Mouse (Mus musculus): ENCODE results near the gene Gm10300. TPM values are rescaled to one million over a fixed set of nuclear protein-coding genes. Genes with fewer than 3 reads are reported as not detected.

The Gm10300 gene
- total and polyA plus RNA-seq, 3 experiments: 0.08 TPM; not detected in 2

GRCm38 (mm10) chr4:132101152-132101551, 26.7 kb downstream of the Gm10300 start:
- in situ Hi-C loops (cut with MboI; ENCODE audit: low pct_ligation_motif_present, low pct_unique_long_range_greater_than_20kb, low sequenced_read_pairs) (no loop called here), dilution Hi-C loops (cut with MboI; ENCODE audit: extremely low pct_ligation_motif_present, extremely low pct_unique_long_range_greater_than_20kb, low sequenced_read_pairs) (no loop called here)

GRCm38 (mm10) chr4:132108221-132108620, 33.7 kb downstream of the Gm10300 start:
- dilution Hi-C loops (cut with MboI; ENCODE audit: extremely low pct_ligation_motif_present, extremely low pct_unique_long_range_greater_than_20kb, low sequenced_read_pairs) (no loop called here), in situ Hi-C loops (cut with MboI; ENCODE audit: low pct_ligation_motif_present, low pct_unique_long_range_greater_than_20kb, low sequenced_read_pairs) (no loop called here)
- Histone ChIP-seq H3K36me3 (replicated peaks in 1 of 2; ENCODE audit: control insufficient read depth in 1 of 2, insufficient read depth in 1 of 2, low read length in 1 of 2) (no peaks in the 10 kb centered on the region), H3K27ac (ENCODE audit: insufficient read depth, low read depth) (no peak overlapping the region), H3K79me2 (replicated peaks; ENCODE audit: control insufficient read depth, extremely low read depth, insufficient read depth, poor library complexity, severe bottlenecking) (no peaks in the 10 kb centered on the region), H3K4me2 (ENCODE audit: insufficient read depth, low read depth, poor library complexity, severe bottlenecking) (no peak overlapping the region), H3K9me3 (replicated peaks; ENCODE audit: low read length) (no peaks in the 10 kb centered on the region), H3K9ac (ENCODE audit: insufficient read depth, low read depth) (no peak overlapping the region), H3K4me3 (replicated peaks in 1 of 3; ENCODE audit: low read depth in 2 of 3, low read length in 2 of 3, poor library complexity in 1 of 3) (no peak overlapping the region), H3K4me1 (ENCODE audit: control insufficient read depth in 1 of 2, insufficient read depth in 2 of 2) (no peaks in the 10 kb centered on the region), H3K27me3 (replicated peaks) (peaks cover 78% of the 10 kb centered on the region)
- no peak for DNase-seq (ENCODE audit: extremely low read depth)
- TF ChIP-seq JUN (IDR thresholded peaks at IDR 0.05; ENCODE audit: insufficient read depth, low read depth, low read length) (no peak), ZMIZ1 (IDR thresholded peaks at IDR 0.05; ENCODE audit: low read depth, low read length) (no peak), SIN3A (IDR thresholded peaks at IDR 0.05; ENCODE audit: low read length) (no peak), TBP (conservative IDR thresholded peaks at IDR 0.05; ENCODE audit: low read depth, low read length) (no peak), SMC3 (IDR thresholded peaks at IDR 0.05; ENCODE audit: low read depth, low read length) (no peak)

More at GRCm38 (mm10) chr4:132101152-132101551, 26.7 kb downstream of the Gm10300 start:
- H3K79me2 ChIP-seq (replicated peaks; ENCODE audit: control insufficient read depth, extremely low read depth, insufficient read depth, poor library complexity, severe bottlenecking): no peaks in the 10 kb centered on the region
- H3K27ac ChIP-seq (ENCODE audit: insufficient read depth, low read depth): no peak overlapping the region
- H3K9ac ChIP-seq (ENCODE audit: insufficient read depth, low read depth): no peak overlapping the region
- no peak overlapping the region for H3K4me2 ChIP-seq (ENCODE audit: insufficient read depth, low read depth, poor library complexity, severe bottlenecking)
- H3K36me3 ChIP-seq (replicated peaks in 1 of 2; ENCODE audit: control insufficient read depth in 1 of 2, insufficient read depth in 1 of 2, low read length in 1 of 2): no peaks in the 10 kb centered on the region
- peaks cover 4 to 9% of the 10 kb centered on the region in 2 experiments; a peak in 3 of 4 replicates for H3K4me1 ChIP-seq (ENCODE audit: control insufficient read depth in 1 of 2, insufficient read depth in 2 of 2)
- peaks cover 51% of the 10 kb centered on the region for H3K27me3 ChIP-seq (replicated peaks)
- no peaks in the 10 kb centered on the region for H3K9me3 ChIP-seq (replicated peaks; ENCODE audit: low read length)
- DNase-seq (ENCODE audit: extremely low read depth): no peak
- H3K4me3 ChIP-seq (replicated peaks in 1 of 3; ENCODE audit: low read depth in 2 of 3, low read length in 2 of 3, poor library complexity in 1 of 3): no peak overlapping the region
- TF ChIP-seq CTCF (conservative IDR thresholded peaks at IDR 0.05 in 1 of 2, IDR thresholded peaks at IDR 0.05 in 1 of 2; ENCODE audit: low read depth in 2 of 2, low read length in 2 of 2): peak in 1 of 2 experiments; percentile 71; a peak in 2 of 4 replicates
- no peak for TF ChIP-seq USF2 (conservative IDR thresholded peaks at IDR 0.05; ENCODE audit: low read depth, low read length)
- peak; percentile 62 for TF ChIP-seq SMC3 (IDR thresholded peaks at IDR 0.05; ENCODE audit: low read depth, low read length)
- TF ChIP-seq RAD21 (IDR thresholded peaks at IDR 0.05; ENCODE audit: low read depth, low read length): peak; percentile 68

DNA sequence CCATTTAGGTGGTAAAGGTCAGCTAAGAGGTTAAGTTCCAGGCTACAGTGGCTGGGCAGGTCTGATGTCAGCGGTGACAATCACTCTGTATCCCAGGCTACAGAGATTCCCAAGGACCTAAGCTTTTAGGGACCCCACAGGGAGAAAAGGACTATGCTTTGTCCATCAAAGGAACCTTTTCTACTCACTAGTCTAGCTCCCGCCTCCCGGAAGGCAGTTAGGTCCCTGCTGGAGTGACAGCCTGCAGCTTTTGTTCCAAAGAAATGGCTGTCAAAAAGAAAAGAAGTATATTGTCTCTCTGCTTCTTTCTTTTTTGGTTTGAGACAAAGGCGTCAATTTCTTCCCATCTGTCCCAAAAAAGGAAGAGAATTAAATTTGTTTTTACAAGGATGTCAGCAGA, 36.7 kb downstream of the Gm10300 start:
- no peaks in the 10 kb centered on the region for H3K9me3 ChIP-seq (replicated peaks; ENCODE audit: low read length)
- H3K4me1 ChIP-seq (ENCODE audit: control insufficient read depth in 1 of 2, insufficient read depth in 2 of 2): no peaks in the 10 kb centered on the region
- dilution Hi-C loops (cut with MboI; ENCODE audit: extremely low pct_ligation_motif_present, extremely low pct_unique_long_range_greater_than_20kb, low sequenced_read_pairs) (no loop called here), in situ Hi-C loops (cut with MboI; ENCODE audit: low pct_ligation_motif_present, low pct_unique_long_range_greater_than_20kb, low sequenced_read_pairs) (no loop called here)
- H3K4me3 ChIP-seq (replicated peaks in 1 of 3; ENCODE audit: low read depth in 2 of 3, low read length in 2 of 3, poor library complexity in 1 of 3): no peak overlapping the region
- no peak for DNase-seq (ENCODE audit: extremely low read depth)
- peaks cover 92% of the 10 kb centered on the region for H3K27me3 ChIP-seq (replicated peaks)
- H3K4me2 ChIP-seq (ENCODE audit: insufficient read depth, low read depth, poor library complexity, severe bottlenecking): no peak overlapping the region
- H3K9ac ChIP-seq (ENCODE audit: insufficient read depth, low read depth): no peak overlapping the region
- no peaks in the 10 kb centered on the region for H3K36me3 ChIP-seq (replicated peaks in 1 of 2; ENCODE audit: control insufficient read depth in 1 of 2, insufficient read depth in 1 of 2, low read length in 1 of 2)
- H3K79me2 ChIP-seq (replicated peaks; ENCODE audit: control insufficient read depth, extremely low read depth, insufficient read depth, poor library complexity, severe bottlenecking): no peaks in the 10 kb centered on the region
- no peak overlapping the region for H3K27ac ChIP-seq (ENCODE audit: insufficient read depth, low read depth)
- TF ChIP-seq MXI1 (IDR thresholded peaks at IDR 0.05; ENCODE audit: low read depth, low read length): no peak
- TF ChIP-seq POLR2AphosphoS2 (IDR thresholded peaks at IDR 0.05; ENCODE audit: low read depth, low read length): no peak
- no peak for TF ChIP-seq E2F4 (IDR thresholded peaks at IDR 0.05; ENCODE audit: insufficient replicate concordance, low read depth, low read length)
- no peak for TF ChIP-seq JUN (IDR thresholded peaks at IDR 0.05; ENCODE audit: insufficient read depth, low read depth, low read length)
- TF ChIP-seq NELFE (IDR thresholded peaks at IDR 0.05; ENCODE audit: low read depth, low read length): no peak
- no peak for TF ChIP-seq ZKSCAN1 (IDR thresholded peaks at IDR 0.05; ENCODE audit: borderline replicate concordance, low read depth, low read length)

Data from CH12.LX (cell line).